Mouse (Mus musculus) stomach, postnatal 0 days (tissue): ENCODE results near the gene Timm17b.

Experiments
- CTCF ChIP-seq: IDR thresholded peaks from 2 replicates; pipeline ENCODE4 v1.5.1; 2016; ENCODE audit warnings: antibody characterized with exemption, low read depth, mild to moderate bottlenecking, moderate library complexity
- EP300 ChIP-seq: optimal IDR thresholded peaks from 2 replicates; pipeline ENCODE3; 2016; ENCODE audit warnings: antibody characterized with exemption

DNA sequence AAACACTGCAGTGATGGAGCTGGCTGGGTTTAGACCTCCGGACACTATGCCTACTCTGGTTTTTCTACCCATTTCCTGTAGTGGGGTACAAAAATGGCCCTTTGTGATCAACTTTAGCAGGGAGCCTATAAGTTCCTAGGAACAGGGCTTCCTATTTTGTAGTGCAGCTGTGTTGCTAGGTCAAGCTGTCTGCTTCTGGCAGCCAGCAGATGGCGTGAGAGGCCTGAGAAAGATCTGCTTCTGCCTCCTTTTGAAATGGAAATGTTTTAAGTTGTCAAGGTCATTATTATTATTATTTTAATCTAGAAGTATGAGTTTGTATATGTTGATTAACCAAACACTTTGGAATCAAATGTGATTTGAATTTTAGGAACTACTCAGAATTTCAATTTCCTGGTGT lies 44.6 kb upstream of the Timm17b start:
- TF ChIP-seq CTCF (peak; percentile 71), EP300 (no peak)
